Mouse (Mus musculus): Measurements from ENCODE around the gene Cyld. TPM values are rescaled to one million over a fixed set of nuclear protein-coding genes. Genes with fewer than 3 reads are reported as not detected.

Cyld gene
- polyA plus RNA-seq, 1 experiment from 2014 or later = 10.0 TPM

DNA sequence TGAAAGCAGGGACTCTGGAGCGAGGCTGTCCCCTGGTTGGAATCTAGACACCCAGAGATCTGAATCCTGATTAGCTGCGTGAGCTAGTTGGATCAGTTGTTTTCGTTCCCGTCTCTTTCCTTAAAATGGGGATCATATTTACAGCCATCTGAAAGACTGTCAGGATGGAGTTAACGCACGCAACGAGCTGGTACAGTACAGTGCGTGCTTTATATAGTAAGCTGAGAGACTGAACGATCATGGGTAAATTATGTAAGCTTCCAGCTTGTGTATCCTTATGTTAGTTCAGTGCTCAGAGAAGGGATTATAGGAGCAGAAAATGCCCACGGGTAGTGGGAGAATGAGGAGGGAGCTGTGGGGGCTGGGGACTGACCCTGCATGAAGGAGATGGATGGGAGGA is 25.3 kb upstream of the Cyld start:
- Histone ChIP-seq H3K27me3 (ENCODE audit: poor library complexity, severe bottlenecking) (no peaks in the 10 kb centered on the region), H3K4me1 (peaks cover 19% of the 10 kb centered on the region), H3K27ac (no peak overlapping the region), H3K36me3 (replicated peaks) (no peaks in the 10 kb centered on the region), H3K4me3 (no peak overlapping the region), H3K9me3 (no peaks in the 10 kb centered on the region)
- no peak for DNase-seq (ENCODE audit: extremely low spot score, low spot score)
- WGBS = 93% methylated on average over 10 of the region's 10 CpGs

DNA sequence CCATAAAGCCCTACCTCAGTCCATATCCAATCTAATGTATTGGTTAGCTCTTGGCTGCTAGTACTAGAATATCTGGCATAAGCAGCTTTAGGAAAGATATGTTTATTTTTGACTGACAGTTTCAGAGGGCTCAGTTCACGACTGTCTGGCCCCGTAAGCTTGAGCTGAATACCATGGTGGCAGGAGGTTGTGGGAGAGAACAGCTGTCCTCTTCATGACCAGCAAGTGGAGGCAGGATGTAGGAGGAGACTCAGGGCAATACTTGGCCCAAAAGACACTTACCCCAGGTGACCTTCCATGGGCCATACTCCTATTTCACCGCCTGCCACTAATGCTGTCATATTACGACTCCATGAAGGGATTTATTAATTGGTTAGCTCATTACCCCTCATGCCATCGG is 23.0 kb upstream of the Cyld start:
- H3K27me3 ChIP-seq (ENCODE audit: poor library complexity, severe bottlenecking) = no peaks in the 10 kb centered on the region
- DNase-seq (ENCODE audit: extremely low spot score, low spot score) = no peak
- H3K27ac ChIP-seq = no peak overlapping the region
- peaks cover 9% of the 10 kb centered on the region for H3K4me1 ChIP-seq
- H3K36me3 ChIP-seq (replicated peaks) = no peaks in the 10 kb centered on the region
- H3K4me3 ChIP-seq = no peak overlapping the region
- H3K9me3 ChIP-seq = no peaks in the 10 kb centered on the region
- WGBS = 94% methylated on average over 5 of the region's 5 CpGs

DNA sequence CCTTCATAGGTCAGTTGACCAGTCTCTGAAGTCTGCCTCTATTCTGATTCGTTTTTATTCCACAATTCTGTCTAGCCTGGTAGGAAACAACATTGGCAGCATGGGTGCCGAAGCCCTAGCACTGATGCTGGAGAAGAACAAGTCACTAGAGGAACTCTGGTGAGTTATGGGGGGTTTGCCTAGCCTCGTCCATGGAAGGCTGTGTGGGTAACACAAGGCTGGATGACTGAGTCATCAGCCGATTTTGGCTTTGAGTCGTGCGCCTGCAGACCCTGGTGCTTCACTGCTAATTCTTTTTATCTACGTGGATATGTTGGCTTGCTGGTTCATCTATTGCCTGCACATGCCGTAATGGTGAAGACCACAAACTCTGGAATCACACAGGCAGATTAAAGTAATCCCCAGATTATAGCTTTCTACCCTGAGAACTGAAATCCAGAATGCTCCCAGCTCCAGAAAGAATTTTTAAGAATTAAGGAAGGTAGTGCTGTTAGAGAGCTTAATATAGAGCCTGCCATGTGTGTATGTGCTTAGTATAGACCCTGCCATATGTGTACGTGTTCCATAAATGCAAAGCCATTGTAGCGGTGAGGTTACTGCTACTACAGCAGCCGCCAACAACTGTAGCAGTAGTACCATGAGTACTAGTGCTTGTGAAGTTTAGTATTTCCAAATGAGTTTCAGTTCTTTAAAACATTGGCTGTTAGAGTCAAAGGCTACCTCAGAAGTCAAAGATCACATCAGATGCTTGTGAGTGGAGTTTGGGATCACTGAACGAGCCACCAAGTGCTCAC is 21.3 kb upstream of the Cyld start:
- no peak overlapping the region for H3K27ac ChIP-seq
- 89% methylated on average over 12 of the region's 12 CpGs for WGBS
- no peak for DNase-seq (ENCODE audit: extremely low spot score, low spot score)
- H3K9me3 ChIP-seq = no peaks in the 10 kb centered on the region
- no peak overlapping the region for H3K4me3 ChIP-seq
- no peaks in the 10 kb centered on the region for H3K27me3 ChIP-seq (ENCODE audit: poor library complexity, severe bottlenecking)
- H3K36me3 ChIP-seq (replicated peaks) = no peaks in the 10 kb centered on the region
- H3K4me1 ChIP-seq = no peaks in the 10 kb centered on the region

DNA sequence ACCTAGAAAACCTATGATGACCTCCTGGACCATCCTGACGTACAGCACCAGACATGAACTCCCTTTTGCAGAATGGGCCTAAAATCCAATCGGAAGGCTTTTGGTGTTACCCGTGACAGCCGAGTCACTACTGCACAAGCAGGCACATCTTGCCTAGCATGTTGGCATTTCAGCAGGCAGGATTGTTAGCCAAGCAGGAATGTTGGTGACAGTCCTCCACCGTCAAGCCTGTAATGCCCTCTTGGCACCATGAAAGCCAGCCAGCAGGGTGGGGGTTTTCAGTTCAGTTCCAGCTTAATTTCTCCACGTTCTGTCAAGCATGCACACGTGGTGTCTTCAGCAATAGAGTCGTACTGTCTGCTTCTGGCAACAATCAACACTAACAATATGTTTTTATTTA is 19.8 kb upstream of the Cyld start:
- Histone ChIP-seq H3K4me3 (no peak overlapping the region), H3K27me3 (ENCODE audit: poor library complexity, severe bottlenecking) (no peaks in the 10 kb centered on the region), H3K9me3 (no peaks in the 10 kb centered on the region), H3K27ac (no peak overlapping the region), H3K4me1 (no peaks in the 10 kb centered on the region), H3K36me3 (replicated peaks) (no peaks in the 10 kb centered on the region)
- WGBS = 90% methylated on average over 8 of the region's 8 CpGs
- DNase-seq (ENCODE audit: extremely low spot score, low spot score) = no peak

- Histone ChIP-seq H3K4me1 (no peaks in the 10 kb centered on the region), H3K9me3 (no peaks in the 10 kb centered on the region), H3K27me3 (ENCODE audit: poor library complexity, severe bottlenecking) (no peaks in the 10 kb centered on the region), H3K4me3 (no peak overlapping the region), H3K36me3 (replicated peaks) (no peaks in the 10 kb centered on the region), H3K27ac (no peak overlapping the region)
- no peak for DNase-seq (ENCODE audit: extremely low spot score, low spot score)
- 89% methylated on average over 2 of the region's 2 CpGs for WGBS
These were observed 16.3 kb upstream of the Cyld start for GRCm38 (mm10) chr8:88680566-88680965.

DNA sequence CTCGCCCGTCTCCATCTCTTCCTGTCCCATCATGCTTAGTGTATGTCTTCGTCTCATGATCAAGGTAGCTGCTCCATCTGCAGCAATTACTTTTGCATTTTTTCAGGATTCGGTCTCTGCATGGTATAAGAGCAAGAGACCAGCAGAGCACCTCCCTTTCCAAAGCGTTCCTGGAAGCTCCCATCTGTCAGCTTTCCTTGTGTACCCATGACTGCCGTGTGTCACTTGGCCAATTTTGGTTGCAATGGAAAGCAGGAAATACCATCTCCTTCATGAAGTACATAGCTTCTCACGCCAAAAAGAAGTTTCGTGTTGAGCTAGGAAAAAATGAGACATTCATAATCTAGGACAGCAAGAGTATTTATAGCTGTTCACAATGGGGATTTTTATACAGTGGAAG is 15.8 kb upstream of the Cyld start:
- H3K27ac ChIP-seq = no peak overlapping the region
- no peaks in the 10 kb centered on the region for H3K36me3 ChIP-seq (replicated peaks)
- H3K4me3 ChIP-seq = no peak overlapping the region
- 92% methylated on average over 8 of the region's 8 CpGs for WGBS
- no peaks in the 10 kb centered on the region for H3K27me3 ChIP-seq (ENCODE audit: poor library complexity, severe bottlenecking)
- DNase-seq (ENCODE audit: extremely low spot score, low spot score) = no peak
- no peaks in the 10 kb centered on the region for H3K9me3 ChIP-seq
- no peaks in the 10 kb centered on the region for H3K4me1 ChIP-seq

DNA sequence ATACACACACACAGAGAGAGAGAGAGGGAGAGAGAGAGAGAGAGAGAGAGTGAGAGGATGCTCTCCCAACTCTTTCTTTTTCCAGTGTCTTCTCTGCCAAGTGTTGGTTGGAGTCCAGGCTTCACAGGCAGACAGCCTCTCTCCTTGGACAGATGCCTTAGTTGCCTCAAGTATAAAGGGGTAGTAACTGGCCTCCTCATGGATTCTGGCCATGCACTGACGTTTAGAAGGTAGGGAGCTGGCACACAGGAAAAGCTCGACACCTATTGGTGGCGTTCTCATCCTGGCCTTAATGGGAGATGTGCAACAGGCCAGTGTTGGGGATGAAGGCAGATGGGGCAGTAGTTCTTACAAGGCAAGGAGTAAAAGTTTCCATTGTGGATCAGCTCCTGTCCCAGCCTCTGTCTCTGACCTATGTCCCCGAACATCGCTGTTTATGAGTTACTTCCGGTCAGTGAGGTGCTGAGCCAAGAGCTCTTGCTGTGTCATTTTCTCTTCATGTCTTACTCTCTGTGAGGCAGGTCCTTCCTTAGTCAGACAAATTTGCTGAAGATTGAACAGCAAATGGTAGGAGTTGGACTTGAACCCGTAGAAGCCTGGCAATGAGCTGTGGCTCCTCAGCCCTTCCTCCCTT is 13.1 kb upstream of the Cyld start:
- no peak for DNase-seq (ENCODE audit: extremely low spot score, low spot score)
- H3K27me3 ChIP-seq (ENCODE audit: poor library complexity, severe bottlenecking) = no peaks in the 10 kb centered on the region
- no peak overlapping the region for H3K4me3 ChIP-seq
- no peaks in the 10 kb centered on the region for H3K36me3 ChIP-seq (replicated peaks)
- H3K9me3 ChIP-seq = no peaks in the 10 kb centered on the region
- no peaks in the 10 kb centered on the region for H3K4me1 ChIP-seq
- 88% methylated on average over 7 of the region's 7 CpGs for WGBS
- H3K27ac ChIP-seq = no peak overlapping the region

DNA sequence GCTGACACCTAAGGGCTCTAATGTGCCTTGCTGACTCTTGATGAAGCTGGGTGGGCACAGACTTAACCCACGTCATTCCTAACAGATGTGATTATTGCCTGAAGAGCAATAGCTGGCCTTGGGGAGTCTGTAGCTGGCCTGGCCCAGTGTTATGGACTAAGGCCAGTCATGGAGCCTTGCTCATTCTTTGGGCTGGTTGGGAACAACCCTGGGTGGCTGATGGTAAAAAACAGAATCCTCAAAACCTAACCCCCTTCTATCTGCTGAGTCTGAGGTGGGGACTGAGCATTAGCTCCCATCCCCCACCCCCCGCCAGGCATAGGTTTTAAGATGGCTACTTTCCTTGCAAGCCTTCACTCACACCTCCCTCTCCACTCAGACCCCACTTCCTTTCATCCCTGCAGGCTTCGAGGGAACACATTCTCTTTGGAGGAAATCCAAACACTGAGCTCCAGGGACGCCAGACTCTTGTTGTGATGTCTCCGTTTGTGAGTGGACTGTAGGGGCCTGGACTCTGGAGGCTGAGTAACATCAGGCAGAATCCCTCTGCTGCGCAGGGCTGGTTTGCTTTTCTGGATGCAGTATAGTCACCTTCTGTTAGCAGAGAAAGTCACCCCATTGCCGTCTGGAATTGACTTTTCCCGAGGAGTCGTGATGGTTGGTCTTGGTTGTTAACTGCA is 10.5 kb upstream of the Cyld start:
- DNase-seq (ENCODE audit: extremely low spot score, low spot score) = no peak
- H3K36me3 ChIP-seq (replicated peaks) = no peaks in the 10 kb centered on the region
- no peaks in the 10 kb centered on the region for H3K9me3 ChIP-seq
- WGBS = 80% methylated on average over 9 of the region's 9 CpGs
- H3K27ac ChIP-seq = no peak overlapping the region
- H3K4me3 ChIP-seq = no peak overlapping the region
- H3K27me3 ChIP-seq (ENCODE audit: poor library complexity, severe bottlenecking) = no peaks in the 10 kb centered on the region
- H3K4me1 ChIP-seq = no peaks in the 10 kb centered on the region

GRCm38 (mm10) chr8:88686906-88687235 is 10.0 kb upstream of the Cyld start:
- Histone ChIP-seq H3K27ac (no peak overlapping the region), H3K36me3 (replicated peaks) (no peaks in the 10 kb centered on the region), H3K27me3 (ENCODE audit: poor library complexity, severe bottlenecking) (no peaks in the 10 kb centered on the region), H3K4me1 (no peaks in the 10 kb centered on the region), H3K9me3 (no peaks in the 10 kb centered on the region), H3K4me3 (no peak overlapping the region)
- DNase-seq (ENCODE audit: extremely low spot score, low spot score) = no peak
- WGBS = 87% methylated on average over 8 of the region's 8 CpGs

GRCm38 (mm10) chr8:88689151-88689550 is 7.7 kb upstream of the Cyld start:
- Histone ChIP-seq H3K4me3 (no peak overlapping the region), H3K9me3 (no peaks in the 10 kb centered on the region), H3K4me1 (no peaks in the 10 kb centered on the region), H3K27ac (no peak overlapping the region), H3K27me3 (ENCODE audit: poor library complexity, severe bottlenecking) (no peaks in the 10 kb centered on the region), H3K36me3 (replicated peaks) (no peaks in the 10 kb centered on the region)
- no peak for DNase-seq (ENCODE audit: extremely low spot score, low spot score)
- WGBS = 88% methylated on average over 6 of the region's 6 CpGs

- no peaks in the 10 kb centered on the region for H3K9me3 ChIP-seq
- no peak overlapping the region for H3K4me3 ChIP-seq
- no peaks in the 10 kb centered on the region for H3K4me1 ChIP-seq
- DNase-seq (ENCODE audit: extremely low spot score, low spot score) = no peak
- H3K36me3 ChIP-seq (replicated peaks) = no peaks in the 10 kb centered on the region
- 0 out of 2 replicates have a peak, but pooled peaks cover under 1% of the 10 kb centered on the region for H3K27me3 ChIP-seq (ENCODE audit: poor library complexity, severe bottlenecking)
- no peak overlapping the region for H3K27ac ChIP-seq
- 85% methylated on average over 6 of the region's 6 CpGs for WGBS
These were observed 6.9 kb upstream of the Cyld start for GRCm38 (mm10) chr8:88689891-88690290.

DNA sequence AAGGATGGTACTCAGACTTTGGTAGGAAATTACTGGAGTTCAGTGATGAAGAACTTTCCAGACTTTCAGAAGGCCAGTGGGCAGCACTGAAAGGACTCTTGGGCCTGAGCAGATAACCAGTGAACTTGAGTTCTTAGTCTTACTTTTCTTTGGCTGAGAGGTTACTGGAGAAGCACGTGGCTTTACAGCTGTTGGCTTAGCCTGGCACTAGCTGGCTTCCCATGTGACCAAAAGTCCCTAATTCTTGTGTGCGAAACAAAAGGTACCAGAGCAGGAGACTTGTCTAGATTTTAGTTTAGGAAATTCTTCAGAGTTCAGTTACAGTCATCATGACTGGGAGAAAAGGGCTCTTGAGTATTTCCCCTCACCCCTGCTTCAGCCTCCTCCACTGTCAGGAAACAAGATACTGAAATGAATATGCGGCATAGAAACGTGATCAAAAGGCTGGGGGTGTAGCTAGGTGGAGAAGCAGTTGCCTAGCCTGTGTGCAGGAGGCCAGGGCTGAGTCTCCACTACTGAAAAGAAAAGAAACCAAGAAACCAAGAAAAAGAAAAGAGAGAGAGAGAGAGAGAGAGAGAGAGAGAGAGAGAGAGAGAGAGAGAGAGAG is 5.4 kb upstream of the Cyld start:
- Histone ChIP-seq H3K27ac (no peak overlapping the region), H3K9me3 (no peaks in the 10 kb centered on the region), H3K4me1 (peaks cover 6% of the 10 kb centered on the region; the same call in 1 of the 2 replicates), H3K27me3 (ENCODE audit: poor library complexity, severe bottlenecking) (peaks cover 8% of the 10 kb centered on the region; the same call in 1 of the 2 replicates), H3K36me3 (replicated peaks) (no peaks in the 10 kb centered on the region), H3K4me3 (no peak overlapping the region)
- 63% methylated on average over 4 of the region's 4 CpGs for WGBS
- DNase-seq (ENCODE audit: extremely low spot score, low spot score) = no peak

DNA sequence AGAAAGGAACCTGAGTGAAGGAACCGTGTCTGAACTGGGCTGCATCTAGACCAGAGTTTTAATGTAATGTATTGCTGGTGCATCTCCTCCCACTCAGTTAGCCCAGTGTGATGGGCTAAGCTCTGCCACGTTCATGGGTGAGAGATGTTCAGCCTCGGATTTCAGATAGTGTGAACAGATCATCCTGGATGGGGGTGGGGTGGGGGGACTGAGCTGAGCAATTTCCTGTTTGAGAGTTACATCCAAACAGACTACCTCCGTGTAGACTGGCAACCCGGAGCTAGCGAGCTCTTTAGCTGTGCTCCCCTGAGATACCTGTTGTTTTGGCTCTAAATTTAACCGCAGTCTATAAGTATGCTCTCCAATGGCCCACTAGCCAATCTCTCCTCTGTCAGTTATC is 4.9 kb upstream of the Cyld start:
- H3K36me3 ChIP-seq (replicated peaks) = no peaks in the 10 kb centered on the region
- H3K4me1 ChIP-seq = peaks cover 6% of the 10 kb centered on the region; the same call in 1 of the 2 replicates
- no peak for DNase-seq (ENCODE audit: extremely low spot score, low spot score)
- H3K27me3 ChIP-seq (ENCODE audit: poor library complexity, severe bottlenecking) = peaks cover 8% of the 10 kb centered on the region; the same call in 1 of the 2 replicates
- H3K9me3 ChIP-seq = no peaks in the 10 kb centered on the region
- H3K27ac ChIP-seq = no peak overlapping the region
- WGBS = 65% methylated on average over 7 of the region's 7 CpGs
- no peak overlapping the region for H3K4me3 ChIP-seq
